Mouse (Mus musculus) testis, adult 2 months (tissue): ENCODE data around the gene Lgmn.

Source experiments
- CTCF ChIP-seq: fragments of 200-500 bp; IDR thresholded peaks from 2 replicates; pipeline ENCODE4 v1.5.1; 2012; ENCODE audit warnings: low read depth, mild to moderate bottlenecking, inconsistent platforms, low read length, moderate library complexity; ENCODE audit not compliant: control insufficient read depth, insufficient read depth, insufficient replicate concordance
- POLR2A ChIP-seq: fragments of 200-500 bp; IDR thresholded peaks from 2 replicates; pipeline ENCODE4 v1.6.1; 2012; ENCODE audit warnings: low read depth, mild to moderate bottlenecking, inconsistent platforms, low read length, moderate library complexity; ENCODE audit not compliant: control insufficient read depth

DNA sequence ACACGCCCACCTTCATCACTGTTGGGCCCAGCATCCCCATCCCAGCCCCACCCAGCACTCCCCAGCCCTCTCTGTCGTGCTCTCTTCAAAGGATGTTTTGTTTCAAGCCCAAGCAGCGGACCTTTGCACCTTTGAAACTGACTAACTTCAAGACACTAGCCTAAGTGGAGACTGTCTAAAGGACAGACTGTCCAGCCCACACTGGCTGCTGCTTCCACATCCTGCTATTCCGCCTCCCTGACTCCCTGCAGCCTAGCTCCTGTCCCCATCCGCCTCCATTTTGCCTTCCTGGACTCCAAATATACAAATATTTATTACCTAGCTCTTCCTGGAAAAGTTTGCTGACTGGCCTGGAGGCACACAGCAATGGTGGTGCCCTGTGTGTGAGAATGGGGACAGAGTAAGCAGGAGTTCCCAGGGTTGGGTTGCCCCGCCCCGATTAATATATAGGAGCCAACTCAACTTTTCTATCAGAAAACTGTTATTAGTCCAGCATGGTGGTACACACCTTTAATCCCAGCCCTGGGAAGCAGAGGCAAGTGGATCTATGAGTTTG lies 22.6 kb downstream of the Lgmn start:
- TF ChIP-seq CTCF = no peak
- TF ChIP-seq POLR2A = no peak
